Mouse (Mus musculus) adrenal gland, postnatal 25 days (tissue): Measurements from ENCODE around the gene BC048507. TPM values are rescaled to one million over a fixed set of nuclear protein-coding genes. Genes with fewer than 3 reads are reported as not detected.
"Not testable (repeated sequence)": the region's sequence is repeated elsewhere in the genome, so short reads cannot be mapped to it uniquely, and the experiment has no call there.

Experiments
- DNase-seq: peaks from one replicate; pipeline ENCODE4 v3.0.0; 2021; ENCODE audit warnings: mixed read lengths
- long read RNA-seq: library from polyadenylated mRNA; stranded (forward); transcript quantifications from one replicate; pipeline ENCODE4 v2.0.0, GENCODE M21; 2021
- total RNA-seq: library from RNA; stranded (reverse); gene quantifications from 2 replicates; pipeline ENCODE4 v1.2.3, GENCODE M21; 2021

Gene BC048507
- total RNA-seq: not detected in 2 replicates
- long read RNA-seq: 0 reads

GRCm38 (mm10) chr13:67863026-67863425, at the start of gene BC048507:
Gene BC048507 (plus strand): TSS chr13:67863326.
- DNase-seq: no peak

- peak; percentile 65 for DNase-seq
Measured at GRCm38 (mm10) chr13:67813710-67814660, 49.1 kb upstream of the BC048507 start, which contains the start of gene Zfp273. Gene Zfp273 (plus strand): TSS chr13:67813740.

- DNase-seq: no peak
Measured at GRCm38 (mm10) chr13:67818636-67819035, 44.5 kb upstream of the BC048507 start.

- DNase-seq: peak; percentile 33
Measured at GRCm38 (mm10) chr13:67830911-67831336, 32.2 kb upstream of the BC048507 start, which contains the start of gene Gm10037. Gene Gm10037 (plus strand): TSS chr13:67831106.

GRCm38 (mm10) chr13:67833137-67833536, 30.0 kb upstream of the BC048507 start:
- DNase-seq: not testable (repeated sequence)

GRCm38 (mm10) chr13:67843775-67844118, 19.4 kb upstream of the BC048507 start:
- DNase-seq: no peak

- DNase-seq: peak; percentile 10
Measured at GRCm38 (mm10) chr13:67844119-67844852, 18.8 kb upstream of the BC048507 start.

- no peak for DNase-seq
Measured at GRCm38 (mm10) chr13:67844853-67845194, 18.3 kb upstream of the BC048507 start.

- DNase-seq: no peak
Measured at GRCm38 (mm10) chr13:67850361-67850760, 12.8 kb upstream of the BC048507 start.

GRCm38 (mm10) chr13:67853130-67853529, 10.0 kb upstream of the BC048507 start:
- DNase-seq: no peak

GRCm38 (mm10) chr13:67853983-67854382, 9.1 kb upstream of the BC048507 start:
- DNase-seq: no peak

GRCm38 (mm10) chr13:67857317-67857716, 5.8 kb upstream of the BC048507 start:
- no peak for DNase-seq

GRCm38 (mm10) chr13:67862508-67862907, 618 bp upstream of the BC048507 start:
- no peak for DNase-seq

- no peak for DNase-seq
Measured at GRCm38 (mm10) chr13:67864764-67865350, 1.7 kb downstream of the BC048507 start.

GRCm38 (mm10) chr13:67867899-67868298, 4.8 kb downstream of the BC048507 start:
- DNase-seq: peak; percentile 8

- not testable (repeated sequence) for DNase-seq
Measured at GRCm38 (mm10) chr13:67876049-67876698, 13.0 kb downstream of the BC048507 start.

- DNase-seq: no peak
Measured at GRCm38 (mm10) chr13:67876699-67877254, 13.7 kb downstream of the BC048507 start.

- no peak for DNase-seq
Measured at GRCm38 (mm10) chr13:67883966-67884365, 20.8 kb downstream of the BC048507 start.

GRCm38 (mm10) chr13:67909759-67910158, 46.6 kb downstream of the BC048507 start:
- no peak for DNase-seq
